Mouse (Mus musculus) kidney, postnatal 14 days (tissue): ENCODE data around the gene Ccdc127.

Experiments
- DNase-seq: peaks from one replicate; pipeline ENCODE4 v3.0.0; 2022; ENCODE audit warnings: mixed read lengths

Ccdc127 gene

DNA sequence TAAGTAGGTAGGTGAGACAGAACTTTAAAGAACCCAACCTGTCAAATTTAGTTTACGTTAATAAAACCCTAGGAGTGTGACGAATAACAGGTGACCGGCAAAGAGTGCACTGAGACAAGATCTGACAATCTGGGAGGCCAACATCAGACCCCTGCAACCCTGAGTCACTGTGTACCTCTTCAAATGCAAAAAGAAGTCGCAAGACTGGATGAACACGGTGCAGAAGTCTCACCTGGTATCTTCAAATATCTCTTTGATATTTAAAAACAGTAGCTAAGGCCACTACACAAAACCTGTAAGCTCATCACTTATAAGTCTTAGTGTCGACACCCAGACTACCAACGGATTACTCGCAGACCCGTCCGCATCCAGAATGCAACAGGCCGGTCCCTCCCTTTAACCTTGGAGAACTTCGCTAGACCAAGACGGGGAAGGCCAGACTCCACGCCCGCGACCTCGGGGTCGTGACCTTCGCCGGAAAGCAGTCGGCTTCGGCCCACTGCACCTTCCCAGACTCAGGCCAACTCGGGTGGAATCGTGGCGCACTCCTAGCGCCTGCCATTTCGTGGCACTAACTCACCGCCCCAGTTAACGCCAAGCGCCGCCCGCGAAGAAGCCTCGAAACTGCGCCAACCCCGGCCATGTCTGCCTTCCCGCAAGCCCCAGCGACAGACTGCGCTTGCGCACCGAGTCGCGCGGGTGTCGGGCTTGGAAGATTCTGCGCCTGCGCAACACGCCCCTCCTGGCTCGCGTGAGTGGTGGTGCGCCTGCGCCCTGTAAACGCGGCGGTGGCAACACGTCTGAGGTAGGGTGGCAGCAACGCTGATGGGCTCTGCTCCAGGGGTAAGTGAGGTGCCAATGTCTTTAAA, at the start of gene Ccdc127, which contains the start of gene Sdha:
TSS of gene Ccdc127 (plus strand) at position 744 of the 869 bp plus-strand sequence.
TSS of gene Sdha (minus strand) at position 715 of the 869 bp plus-strand sequence.
- DNase-seq, result peak; percentile 97

DNA sequence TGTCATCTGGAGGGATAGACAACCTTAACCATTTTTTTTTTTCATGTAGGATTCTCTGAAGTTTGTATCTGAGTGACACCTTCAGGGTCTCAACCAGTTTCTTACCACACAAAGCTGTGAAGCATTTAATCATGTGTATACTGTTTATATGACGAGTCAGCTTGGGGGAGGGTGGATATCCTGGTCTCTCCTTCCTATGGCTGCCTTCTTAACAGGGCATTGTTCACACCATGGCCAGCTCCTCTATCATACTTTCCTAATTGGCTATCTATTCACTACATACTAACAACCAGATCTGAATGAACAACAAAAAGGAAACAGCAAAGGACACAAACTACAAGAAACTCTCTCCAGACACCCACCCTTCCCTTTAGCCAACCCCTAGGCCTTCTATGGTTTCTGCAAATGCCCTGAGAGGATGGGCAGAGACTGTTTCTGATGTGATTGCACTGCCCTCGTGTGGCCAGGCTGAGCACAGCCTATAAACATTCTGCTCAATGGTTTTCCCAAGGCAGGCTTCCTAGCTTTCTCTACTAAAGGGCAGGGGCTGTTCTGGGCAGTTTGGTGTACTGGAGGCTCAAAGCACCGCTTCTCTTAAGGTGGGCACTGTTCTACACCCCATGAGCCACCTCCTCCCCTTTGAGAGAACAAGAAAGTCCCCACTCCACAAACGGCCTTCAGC, 49.0 kb upstream of the Ccdc127 start:
- peak; percentile 73 for DNase-seq

DNA sequence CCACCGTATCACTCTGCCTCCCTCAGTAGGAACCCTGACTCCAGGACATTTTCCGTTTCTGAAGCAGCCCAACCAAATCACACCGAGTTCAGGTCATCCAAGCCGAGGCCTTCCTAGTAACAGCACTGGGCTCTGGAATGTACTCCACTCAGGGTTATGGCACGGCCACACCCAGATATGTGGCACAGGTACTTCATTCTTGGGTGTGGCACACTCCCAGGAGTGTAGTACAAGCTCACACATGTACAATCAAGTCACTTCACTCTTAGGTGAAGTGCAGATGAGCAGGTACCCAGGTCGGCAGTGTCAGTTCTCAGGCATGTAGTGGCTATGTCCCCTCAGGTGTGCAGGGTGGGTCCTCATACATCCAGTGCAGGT, 48.5 kb upstream of the Ccdc127 start:
- DNase-seq, result no peak

DNA sequence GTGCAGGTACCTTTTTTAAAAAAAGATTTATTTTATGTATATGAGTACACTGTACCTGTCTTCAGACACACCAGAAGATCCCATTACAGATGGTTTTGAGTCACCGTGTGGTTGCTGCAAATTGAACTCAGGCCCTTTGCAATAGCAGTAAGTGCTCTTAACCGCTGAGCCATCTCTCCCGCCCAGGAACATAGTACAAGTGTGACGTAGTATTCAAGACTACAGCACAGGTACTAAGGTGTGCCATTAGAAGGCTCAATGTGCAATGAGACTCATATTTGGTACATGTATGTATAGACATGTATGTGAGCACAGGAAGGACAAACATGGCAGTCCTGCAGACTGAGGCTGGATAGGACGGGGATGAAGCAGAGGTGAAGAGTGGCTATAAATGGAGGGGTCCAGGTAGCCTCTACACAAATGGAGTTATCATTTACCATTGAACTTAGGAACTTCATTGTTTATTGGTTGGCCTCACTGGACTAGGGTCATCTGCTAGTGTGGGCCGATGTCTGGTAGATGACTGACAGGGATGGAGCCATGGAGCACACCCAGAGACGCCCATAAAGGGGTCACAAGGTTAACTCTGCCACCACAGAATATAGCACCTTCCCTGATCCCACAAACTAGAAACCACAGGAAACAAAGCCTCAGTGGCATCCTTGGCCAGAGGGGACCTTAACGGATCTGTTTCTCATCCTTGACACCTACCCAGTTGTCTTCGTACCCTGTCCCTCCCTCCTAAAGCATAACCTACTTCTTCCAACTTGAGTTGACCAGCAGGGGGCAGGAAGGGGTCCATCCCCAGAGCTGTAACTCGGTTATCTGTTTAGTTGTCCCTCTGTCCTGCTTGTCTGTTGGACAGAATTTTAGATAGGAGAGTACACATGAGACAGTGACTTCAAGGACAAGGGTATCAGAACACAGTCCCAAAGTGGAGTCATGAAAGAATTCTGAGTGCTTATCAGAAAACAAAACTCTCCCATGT, 47.8 kb upstream of the Ccdc127 start:
- DNase-seq, result no peak

DNA sequence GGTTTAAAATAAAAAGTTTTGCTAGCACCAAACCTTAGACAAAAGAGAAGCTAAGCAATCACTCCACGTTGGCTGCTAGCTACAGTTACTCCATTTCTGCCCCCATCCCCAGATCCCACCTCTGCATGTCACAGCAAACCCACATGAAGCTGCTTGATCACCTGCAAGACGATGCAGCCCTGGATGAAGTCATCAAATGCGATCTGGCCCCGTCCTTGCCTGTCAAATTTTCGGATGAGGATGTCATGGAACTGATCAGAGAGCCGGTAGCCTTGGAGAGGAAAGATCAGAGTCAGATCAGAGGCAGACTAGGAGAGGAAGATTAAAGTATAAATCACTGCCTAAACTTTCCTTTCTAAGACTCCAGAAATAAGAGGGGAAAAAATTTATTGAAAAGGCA, 44.7 kb upstream of the Ccdc127 start:
- no peak for DNase-seq

DNA sequence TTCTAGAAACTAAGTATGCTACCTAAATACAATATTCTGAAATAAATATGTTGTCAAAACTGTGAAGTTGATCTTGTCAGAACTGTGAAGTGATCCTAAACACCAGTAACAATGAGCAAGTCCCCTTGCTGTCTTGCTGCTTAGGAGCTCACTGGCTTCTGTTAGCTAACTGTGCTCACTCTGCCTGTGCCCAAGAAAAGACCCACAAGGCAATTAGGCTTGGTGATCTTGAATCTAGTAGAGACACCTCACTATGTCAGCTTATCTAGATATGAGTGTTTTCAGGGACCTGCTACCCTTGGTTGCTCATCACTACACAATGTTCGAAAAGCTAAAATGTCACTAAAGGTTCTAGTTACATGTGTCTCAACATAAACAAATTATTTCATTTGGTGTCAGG, 44.3 kb upstream of the Ccdc127 start:
- DNase-seq, result no peak

DNA sequence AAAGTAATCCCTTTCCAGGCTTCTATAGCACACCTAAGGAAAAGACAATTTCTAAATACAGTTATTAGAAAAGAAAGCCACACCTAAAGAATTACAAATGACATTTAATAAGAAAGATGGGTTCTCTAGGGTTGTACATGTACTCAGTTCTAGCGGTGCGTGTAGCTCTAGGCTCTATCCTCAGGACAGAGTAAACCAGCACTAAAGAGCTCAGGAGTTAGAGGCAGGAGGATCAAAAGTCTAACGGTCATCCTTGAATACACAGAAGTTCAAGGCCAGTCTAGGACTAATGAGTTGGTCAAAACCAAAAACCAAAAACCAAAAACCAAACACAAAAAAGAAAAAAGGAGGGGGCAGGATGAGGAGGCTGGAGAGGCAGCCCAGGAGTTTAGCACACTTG, 35.5 kb upstream of the Ccdc127 start:
- DNase-seq, result no peak

DNA sequence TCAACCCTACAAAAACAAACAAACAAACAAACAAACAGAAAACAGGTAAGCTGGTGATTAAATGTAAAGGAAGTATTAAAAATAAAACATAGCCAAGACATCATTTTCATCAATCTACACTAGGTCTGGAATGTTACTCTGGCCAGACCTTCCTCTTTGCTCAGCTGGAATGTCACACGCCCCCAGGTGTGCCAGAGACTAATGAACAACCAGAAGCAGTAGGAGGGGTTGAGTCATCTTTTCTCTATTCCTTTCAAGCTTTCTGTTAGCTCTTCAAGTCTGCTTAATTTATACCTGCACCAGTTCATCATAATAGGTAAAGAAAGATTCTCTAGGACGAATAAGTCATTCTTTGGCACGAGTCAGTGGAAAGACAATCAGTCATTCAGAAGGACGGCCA, 33.7 kb upstream of the Ccdc127 start:
- DNase-seq, result peak; percentile 9

DNA sequence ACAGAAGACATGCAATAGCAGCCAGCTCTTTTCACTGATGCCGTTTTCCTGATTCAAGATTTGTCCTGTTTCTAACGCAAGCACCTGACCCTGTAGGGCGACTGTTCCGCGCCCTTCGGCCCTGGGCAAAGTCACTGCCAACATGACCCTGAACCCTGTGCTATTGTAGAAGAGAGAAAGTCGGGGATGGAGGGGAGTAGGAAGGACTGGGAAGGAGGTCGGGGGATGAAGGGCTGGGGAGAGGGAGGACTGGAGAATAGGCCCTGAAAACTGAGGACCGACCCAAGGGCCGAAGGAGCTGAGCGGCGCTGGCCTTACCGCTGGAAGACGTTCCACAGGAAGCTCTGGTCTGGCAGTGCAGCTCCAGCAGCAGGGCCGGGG, 33.3 kb upstream of the Ccdc127 start:
- no peak for DNase-seq

DNA sequence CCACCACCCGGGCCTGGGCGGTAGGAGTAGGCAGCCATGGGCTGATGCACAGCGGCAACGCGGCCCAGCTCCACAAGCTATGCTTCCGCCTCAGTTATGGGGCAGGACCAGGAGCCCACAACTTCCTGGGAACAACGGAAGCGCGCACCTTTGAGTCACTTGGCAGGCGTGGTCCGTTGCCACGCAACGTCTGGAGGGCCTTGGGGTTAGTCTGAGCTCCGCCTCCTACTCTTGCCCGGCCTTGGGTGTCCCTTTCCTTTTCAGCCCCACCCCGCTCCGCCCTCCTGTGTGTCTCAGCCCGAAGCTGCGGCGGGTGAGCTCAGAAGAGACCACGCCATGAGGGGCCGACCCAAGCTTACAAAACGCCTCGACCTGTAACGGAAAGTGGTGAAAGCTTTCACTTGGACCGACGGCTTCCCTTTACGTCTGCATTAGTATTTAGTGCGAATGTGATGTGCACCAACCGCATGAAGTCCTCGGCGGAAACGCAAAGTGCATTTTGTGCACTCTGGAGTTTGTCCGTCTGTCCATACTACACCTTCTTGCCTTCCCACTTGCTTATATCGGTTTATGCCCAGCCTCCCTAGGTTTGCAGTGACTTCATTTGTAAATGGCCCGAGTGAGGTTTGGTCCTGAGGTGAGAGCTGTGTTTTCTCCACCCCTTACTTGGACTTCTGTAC, 32.8 kb upstream of the Ccdc127 start, which contains the start of gene Pdcd6:
TSS of gene Pdcd6 (minus strand) at position 411 of the 680 bp plus-strand sequence.
- DNase-seq, result peak; percentile 97

DNA sequence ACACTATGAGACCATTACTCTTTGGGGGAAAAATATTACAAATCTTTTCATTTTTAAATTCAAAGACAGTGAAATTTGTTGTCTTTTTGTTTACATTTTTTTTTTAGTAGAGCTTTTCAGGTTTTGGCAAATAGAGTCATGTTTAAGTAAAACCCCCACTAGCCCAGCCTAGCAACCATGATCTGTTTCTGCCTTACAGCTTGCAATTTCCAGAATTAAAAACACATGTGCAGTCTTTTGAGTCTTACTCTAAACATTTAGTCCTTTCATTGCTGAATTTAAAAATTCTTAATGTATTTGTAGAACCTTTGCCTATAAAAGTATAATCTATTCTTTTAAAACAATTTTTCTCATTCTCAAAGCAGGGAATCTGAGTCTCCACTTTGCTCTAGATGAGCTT, 20.8 kb upstream of the Ccdc127 start:
- DNase-seq, result no peak

DNA sequence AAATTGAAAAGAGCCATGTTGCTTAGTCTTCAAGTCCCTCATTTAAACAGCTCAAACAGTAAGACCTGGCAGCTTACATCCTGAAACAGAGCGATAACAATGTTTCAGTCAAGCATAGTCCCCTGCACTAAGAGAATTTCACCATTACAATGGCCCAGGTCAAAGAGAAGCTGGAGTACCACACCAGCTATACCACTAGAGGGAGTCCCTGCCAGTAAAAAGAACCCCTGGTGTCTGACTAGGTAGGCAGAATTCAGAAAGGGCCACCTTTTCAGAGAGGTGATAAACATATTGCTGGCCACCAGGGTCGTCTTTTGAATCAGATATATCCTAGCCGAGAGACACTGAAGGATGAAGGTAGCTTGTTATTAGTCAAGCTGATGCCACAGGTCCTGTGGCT, 9.1 kb upstream of the Ccdc127 start:
- DNase-seq, result peak; percentile 47

DNA sequence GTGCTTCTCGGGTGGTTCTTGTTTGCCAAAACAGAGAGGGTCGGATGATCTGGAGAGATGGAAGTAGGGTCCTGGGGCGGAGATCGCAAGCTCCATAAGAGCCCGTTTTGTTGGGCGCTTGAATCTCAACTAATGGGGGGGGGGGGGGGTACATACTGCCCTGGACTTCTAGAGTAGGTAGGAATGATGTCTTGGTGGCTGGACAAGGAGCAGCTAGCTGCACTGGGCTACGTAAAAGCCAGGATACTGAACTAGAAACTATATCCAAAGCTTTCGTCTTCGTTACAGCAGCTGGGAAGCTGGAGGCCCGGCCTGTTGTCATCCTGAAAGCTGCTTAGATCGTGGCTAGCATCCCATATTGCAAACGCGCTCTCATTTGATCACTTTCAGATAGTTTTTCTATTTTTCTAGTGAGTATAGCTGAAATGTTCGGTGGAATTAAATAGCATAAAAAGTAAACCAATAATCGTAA, 362 bp downstream of the Ccdc127 start:
- DNase-seq, result no peak

DNA sequence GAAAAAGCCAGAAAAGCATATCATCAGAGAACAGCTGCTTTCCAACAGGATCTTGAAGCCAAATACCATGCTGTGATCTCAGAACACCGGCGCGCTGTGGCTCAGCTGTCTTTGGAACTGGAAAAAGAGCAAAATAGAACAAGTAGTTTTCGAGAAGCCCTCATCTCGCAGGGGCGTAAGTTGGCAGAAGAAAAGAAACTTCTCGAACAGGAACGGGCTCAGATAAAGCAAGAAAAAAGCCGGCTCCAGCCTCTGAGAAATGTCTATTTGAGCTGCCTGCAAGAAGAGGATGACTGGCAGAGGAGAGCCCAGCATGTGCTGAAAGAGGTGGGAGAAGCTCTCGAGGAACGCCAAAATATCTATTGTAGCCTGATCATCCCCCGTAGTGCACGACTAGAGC, 6.4 kb downstream of the Ccdc127 start:
- DNase-seq, result no peak

DNA sequence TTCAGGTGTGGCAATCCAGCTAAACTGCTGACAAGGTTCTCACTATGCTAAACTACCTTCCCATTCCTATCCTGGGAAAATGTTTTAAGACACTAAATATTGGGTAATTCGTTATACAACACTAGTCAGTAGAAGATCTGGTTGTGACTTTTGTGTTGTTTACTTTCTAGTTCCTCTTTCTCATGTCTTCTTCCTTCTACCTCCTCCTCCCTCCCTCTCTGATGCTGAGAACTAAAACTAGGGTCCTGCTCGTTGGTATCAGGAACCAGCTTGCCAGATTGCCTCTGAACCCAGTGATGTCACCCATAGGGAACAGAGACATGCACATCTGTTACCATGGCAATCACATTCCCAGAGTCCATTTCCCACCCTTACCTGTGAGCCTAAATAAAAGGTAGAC, 12.1 kb downstream of the Ccdc127 start:
- DNase-seq, result no peak

DNA sequence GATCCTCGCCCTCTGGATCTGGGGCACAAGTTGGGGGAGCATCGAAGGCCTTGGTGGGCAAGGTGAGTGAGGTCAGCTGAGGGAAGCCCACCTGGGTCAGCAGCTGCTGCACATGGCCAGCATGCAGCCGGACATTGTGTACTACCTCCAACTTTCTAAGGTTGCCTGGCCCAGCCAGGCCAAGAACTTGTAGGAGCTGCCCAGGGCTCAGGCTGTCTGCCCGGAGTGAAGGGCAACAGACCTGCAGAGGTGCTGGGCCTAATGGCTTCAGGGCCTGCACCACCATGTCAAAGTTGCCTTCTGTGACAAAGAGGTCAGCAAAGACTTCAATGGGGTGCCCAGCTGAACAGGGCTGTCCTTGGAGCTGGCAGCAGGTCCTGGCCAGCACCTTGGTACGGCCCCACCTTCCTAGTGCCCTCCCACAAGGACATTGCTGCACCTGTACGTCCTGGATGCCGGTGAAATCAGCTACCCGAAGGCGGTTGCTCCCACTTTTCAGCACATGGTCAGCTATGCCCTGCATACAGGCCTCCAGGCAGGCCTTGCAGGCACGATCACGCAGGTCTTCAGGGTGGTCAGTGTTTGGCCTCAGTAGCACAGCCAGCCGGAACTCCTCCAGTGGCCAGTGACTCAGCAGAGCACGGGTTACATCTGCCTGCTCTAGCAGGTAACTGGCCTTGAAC, 13.2 kb downstream of the Ccdc127 start:
- peak; percentile 24 for DNase-seq

DNA sequence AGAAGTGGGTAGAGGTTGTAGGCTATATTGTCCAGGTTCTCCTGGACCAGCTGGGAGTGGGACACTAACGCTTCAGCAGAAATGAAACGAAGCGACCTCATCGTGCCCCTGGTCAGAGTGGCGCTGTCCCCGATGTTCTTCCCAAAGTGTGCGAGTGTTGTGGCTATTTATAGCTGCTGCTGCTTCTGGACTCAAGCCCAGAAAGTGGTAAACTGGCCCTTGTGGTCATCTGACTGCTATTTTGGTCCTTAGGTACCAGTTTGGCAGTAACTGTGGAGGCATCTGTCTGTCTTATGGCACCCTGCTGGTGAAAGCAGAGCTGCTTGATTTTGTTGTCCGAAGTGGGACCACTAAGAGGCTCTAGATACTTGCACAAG, 13.7 kb downstream of the Ccdc127 start, which contains the start of gene Lrrc14b:
TSS of gene Lrrc14b (minus strand) at position 147 of the 377 bp plus-strand sequence.
- DNase-seq, result peak; percentile 28

DNA sequence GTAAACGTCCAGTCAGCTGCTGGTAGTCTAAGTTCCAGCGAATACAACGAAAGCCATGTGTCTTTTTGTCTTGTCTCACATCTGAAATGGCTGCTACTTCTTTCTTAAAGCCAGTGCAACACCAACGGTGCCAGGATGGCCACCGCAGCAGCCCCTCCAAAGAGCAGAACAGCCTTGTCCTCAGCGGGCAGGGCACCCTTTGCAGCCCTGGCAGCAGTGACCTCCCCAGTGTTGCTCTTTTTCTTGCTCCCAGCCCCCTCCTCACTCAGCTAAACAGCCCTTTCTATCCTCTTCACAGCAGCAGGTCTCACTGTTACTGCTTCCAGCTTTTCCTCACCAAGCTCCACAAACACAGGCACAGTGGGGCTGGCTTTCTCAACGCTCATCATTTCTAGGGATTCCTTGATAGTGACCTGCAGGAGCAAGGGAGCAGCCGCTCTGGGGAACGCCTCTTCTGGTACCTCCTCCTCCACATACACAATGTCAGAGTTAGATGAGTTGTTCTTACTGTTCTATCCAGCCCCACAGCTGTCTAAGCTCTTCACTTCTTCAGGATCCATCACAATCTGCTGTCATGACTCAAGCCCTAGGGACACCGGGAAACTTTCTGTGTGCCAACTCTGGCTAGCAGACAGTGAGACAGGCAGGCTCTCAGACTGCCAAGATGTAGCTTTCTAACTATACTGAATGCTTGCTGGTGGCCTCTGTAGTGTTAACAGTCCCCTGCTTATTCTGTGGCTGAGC, 31.6 kb downstream of the Ccdc127 start:
- DNase-seq, result no peak

DNA sequence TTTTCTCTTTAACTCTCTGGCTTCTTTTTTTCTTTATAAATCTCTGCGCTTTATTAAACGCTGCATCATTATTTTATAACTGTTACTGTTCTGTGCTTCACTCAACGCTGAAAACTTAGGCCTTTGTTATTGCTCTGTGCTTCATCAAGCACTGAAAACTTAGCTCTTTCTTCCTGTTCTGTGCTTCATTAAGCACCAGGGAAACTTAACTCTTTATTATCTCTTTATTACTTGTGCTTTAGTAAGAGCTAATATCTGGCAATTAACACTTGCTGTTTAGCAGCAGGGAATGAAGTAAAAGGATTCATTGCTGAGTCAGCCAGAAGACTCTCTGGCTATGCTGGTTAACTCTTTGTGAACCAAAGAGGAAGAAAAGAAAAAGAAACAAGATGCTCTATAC, 32.2 kb downstream of the Ccdc127 start:
- no peak for DNase-seq

DNA sequence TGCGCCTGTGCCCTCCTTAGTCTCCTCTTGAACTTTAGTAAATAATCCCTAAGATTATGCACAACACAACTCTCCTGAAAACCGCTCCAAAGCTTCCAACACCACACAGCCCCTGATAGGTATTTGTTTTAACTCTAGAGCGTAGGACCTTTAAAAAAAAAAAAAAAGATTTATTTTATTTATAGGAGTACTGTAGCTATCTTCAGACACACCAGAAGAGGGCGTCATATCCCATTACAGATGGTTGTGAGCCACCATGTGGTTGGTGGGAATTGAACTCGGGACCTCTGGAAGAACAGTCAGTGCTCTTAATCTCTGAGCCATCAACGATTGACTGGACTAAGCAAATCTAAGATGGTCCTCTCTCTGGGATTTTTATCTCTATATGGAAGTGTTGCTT, 39.6 kb downstream of the Ccdc127 start:
- DNase-seq, result no peak
